In the genomic region with DNA sequence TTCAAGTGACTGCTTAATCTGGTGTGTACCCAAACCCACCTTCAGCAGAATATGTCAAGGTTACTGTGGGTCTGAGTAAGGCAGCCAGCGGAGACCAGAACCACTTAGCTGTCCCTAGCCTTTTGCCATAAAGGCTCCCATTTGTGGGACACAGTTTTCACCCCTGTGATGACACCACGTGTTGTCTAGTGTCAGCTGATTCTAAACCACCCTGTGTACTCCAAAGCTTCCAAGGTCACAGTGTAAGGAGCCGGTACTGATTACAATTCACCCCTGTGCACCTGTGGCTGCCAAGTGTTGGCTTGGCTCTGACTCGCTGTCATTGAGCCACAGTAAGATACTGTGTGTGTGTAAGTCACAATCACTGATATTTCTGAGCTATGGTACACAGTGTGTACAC, we compare ENCODE assay signal across 8 mouse cellular contexts. TPM values are rescaled to one million over a fixed set of nuclear protein-coding genes. Genes with fewer than 3 reads are reported as not detected.
DNase-seq lines count a peak whose midpoint lies in the region; ATAC-seq lines count a peak whose summit lies in the region.

No protein-coding gene starts in this region.

- H3K27me3 ChIP-seq in embryonic facial prominence, embryonic 11.5 days (ENCODE audit: control insufficient read depth, insufficient read depth, low read length): no peaks in the 10 kb centered on the region
- H3K27me3 ChIP-seq in heart, embryonic 16.5 days (ENCODE audit: control insufficient read depth, insufficient read depth, low read length): no peaks in the 10 kb centered on the region
- no peaks in the 10 kb centered on the region for H3K27me3 ChIP-seq in midbrain, embryonic 14.5 days (ENCODE audit: control insufficient read depth, insufficient read depth, low read length)

- 57% methylated on average over 4 of the region's 4 CpGs for WGBS in embryonic facial prominence, embryonic 11.5 days
- 27% methylated on average over 4 of the region's 4 CpGs for WGBS in heart, embryonic 16.5 days
- 48% methylated on average over 4 of the region's 4 CpGs for WGBS in midbrain, embryonic 14.5 days

- H3K27ac ChIP-seq in embryonic facial prominence, embryonic 11.5 days (replicated peaks; ENCODE audit: low read depth, low read length): no peak overlapping the region
- peak overlapping the region; percentile 96 for H3K27ac ChIP-seq in heart, embryonic 16.5 days (ENCODE audit: low read length)
- no peak overlapping the region; the same call in 1 of the 2 replicates for H3K27ac ChIP-seq in midbrain, embryonic 14.5 days (replicated peaks; ENCODE audit: low read depth, low read length)

- no peak; the same call in 1 of the 2 replicates for ATAC-seq in embryonic facial prominence, embryonic 11.5 days (replicated peaks; ENCODE audit: insufficient number of reproducible peaks, low FRiP score, low TSS enrichment, low read depth)
- ATAC-seq in heart, embryonic 16.5 days (replicated peaks; ENCODE audit: extremely low read depth, insufficient read depth, low FRiP score): peak; percentile 57
- ATAC-seq in midbrain, embryonic 14.5 days (ENCODE audit: low FRiP score, low TSS enrichment): 0 out of 2 replicates have a peak, but pooled peaks have one; percentile 1

- H3K4me1 ChIP-seq in embryonic facial prominence, embryonic 11.5 days (ENCODE audit: control insufficient read depth, insufficient read depth, low read length): no peaks in the 10 kb centered on the region
- H3K4me1 ChIP-seq in heart, embryonic 16.5 days (ENCODE audit: control insufficient read depth, insufficient read depth, low read length): peaks cover 5% of the 10 kb centered on the region
- peaks cover 4% of the 10 kb centered on the region; the same call in 1 of the 2 replicates for H3K4me1 ChIP-seq in midbrain, embryonic 14.5 days (ENCODE audit: control insufficient read depth, insufficient read depth, low read length)

- DNase-seq in gastrocnemius, adult 18-20 months (ENCODE audit: low spot score): peak; percentile 70
- no peak for DNase-seq in gastrocnemius, postnatal 10 days
- peak; percentile 67 for DNase-seq in adrenal gland, adult 2 months
- DNase-seq in embryonic facial prominence, embryonic 11.5 days (ENCODE audit: low spot score): no peak
- peak; percentile 50 for DNase-seq in kidney, postnatal 14 days
- DNase-seq in midbrain, embryonic 14.5 days: peak; percentile 24
- DNase-seq in ovary, postnatal 10 days (ENCODE audit: low spot score): no peak

- H3K36me3 ChIP-seq in embryonic facial prominence, embryonic 11.5 days (replicated peaks; ENCODE audit: control insufficient read depth, insufficient read depth, low read depth, low read length): no peaks in the 10 kb centered on the region
- H3K36me3 ChIP-seq in heart, embryonic 16.5 days (ENCODE audit: control insufficient read depth, insufficient read depth): peaks cover 24% of the 10 kb centered on the region
- H3K36me3 ChIP-seq in midbrain, embryonic 14.5 days (ENCODE audit: control insufficient read depth, insufficient read depth, low read length): peaks cover 32% of the 10 kb centered on the region

- no peaks in the 10 kb centered on the region for H3K9me3 ChIP-seq in embryonic facial prominence, embryonic 11.5 days (replicated peaks; ENCODE audit: control insufficient read depth, low read length)
- H3K9me3 ChIP-seq in heart, embryonic 16.5 days (replicated peaks; ENCODE audit: control insufficient read depth, low read length): no peaks in the 10 kb centered on the region
- H3K9me3 ChIP-seq in midbrain, embryonic 14.5 days (ENCODE audit: control insufficient read depth, low read length): no peaks in the 10 kb centered on the region

- H3K4me3 ChIP-seq in embryonic facial prominence, embryonic 11.5 days (ENCODE audit: low read depth, low read length): peak overlapping the region; percentile 85
- peak overlapping the region; percentile 99 for H3K4me3 ChIP-seq in heart, embryonic 16.5 days (ENCODE audit: low read length)
- H3K4me3 ChIP-seq in midbrain, embryonic 14.5 days (replicated peaks; ENCODE audit: low read depth, low read length): peak overlapping the region; percentile 98

- H3K9ac ChIP-seq in embryonic facial prominence, embryonic 11.5 days (replicated peaks; ENCODE audit: low read length): peak overlapping the region; percentile 87
- H3K9ac ChIP-seq in heart, embryonic 16.5 days (ENCODE audit: low read length): peak overlapping the region; percentile 98
- peak overlapping the region; percentile 90 for H3K9ac ChIP-seq in midbrain, embryonic 14.5 days (replicated peaks; ENCODE audit: low read length)

- H3K4me2 ChIP-seq in embryonic facial prominence, embryonic 11.5 days (ENCODE audit: low read depth, low read length): peak overlapping the region; percentile 49
- peak overlapping the region; percentile 71 for H3K4me2 ChIP-seq in heart, embryonic 16.5 days (ENCODE audit: low read depth, low read length)
- H3K4me2 ChIP-seq in midbrain, embryonic 14.5 days (ENCODE audit: low read length): peak overlapping the region; percentile 75

RNA-seq across cellular contexts. Expression of gene Tmem106b, which starts 0.9 kb away (rescaled TPM):
- total RNA-seq in gastrocnemius, adult 18-20 months (2021): 10 to 100 TPM; 60.3 to 60.6 TPM
- 10 to 100 TPM; 58.8 to 59.3 TPM for total RNA-seq in gastrocnemius, postnatal 10 days (2021)
- 100 to 1,000 TPM; 145 to 149 TPM for total RNA-seq in adrenal gland, adult 2 months (2021)
- polyA plus RNA-seq in adrenal gland, adult 2 months (2012; rRNA removed): 21.8 and 26.3 TPM in 2 replicates
- 32.6 and 39.2 TPM in 2 replicates for polyA plus RNA-seq in embryonic facial prominence, embryonic 11.5 days (2014; fragmentation: Nextera tagmentation; extraction: Ambion mirVana)
- 37.2 and 40.4 TPM in 2 replicates for polyA plus RNA-seq in heart, embryonic 16.5 days (2015; fragmentation: Nextera tagmentation; extraction: Ambion mirVana)
- polyA plus RNA-seq in midbrain, embryonic 14.5 days (2014; fragmentation: Nextera tagmentation; extraction: Ambion mirVana): 43.3 and 46.6 TPM in 2 replicates

Comparison
In these comparisons a context has a peak if more than half of its experiments do, and no peak if none do; other contexts are left out.
1. DNase-seq: peak in gastrocnemius, adult 18-20 months (single experiment), adrenal gland, adult 2 months (single experiment), kidney, postnatal 14 days (single experiment) and midbrain, embryonic 14.5 days (single experiment); none in gastrocnemius, postnatal 10 days (single experiment), embryonic facial prominence, embryonic 11.5 days (single experiment) and ovary, postnatal 10 days (single experiment).
2. Peak in every context shown above with its lines, with median percentiles within 50 percentile points of each other: H3K4me2 ChIP-seq, H3K4me3 ChIP-seq and H3K9ac ChIP-seq.